Mouse (Mus musculus) lung, postnatal 0 days (tissue): ENCODE measurements around the gene Tmem115. TPM values are rescaled to one million over a fixed set of nuclear protein-coding genes. Genes with fewer than 3 reads are reported as not detected.

Source experiments
- ATAC-seq: fragments of 200-750 bp; cut with Nextera tagmentation; 2 replicates; pipeline ENCODE4 v1.8.0; 2017; ENCODE audit warnings: moderate library complexity
- DNase-seq: peaks from one replicate; pipeline ENCODE4 v3.0.0-alpha.2; 2016; ENCODE audit warnings: low spot score
- H3K27ac ChIP-seq: fragments of 300-500 bp; sonication (generic); 2 replicates; pipeline ENCODE4 v1.5.1; 2014; ENCODE audit warnings: antibody characterized with exemption, mild to moderate bottlenecking, low read length, mixed read lengths
- H3K27me3 ChIP-seq: fragments of 300-500 bp; sonication (generic); replicated peaks from 2 replicates; pipeline ENCODE4 v1.6.1; 2014; ENCODE audit warnings: low read length, mixed read lengths; ENCODE audit not compliant: insufficient read depth
- H3K36me3 ChIP-seq: fragments of 300-500 bp; sonication (generic); 2 replicates; pipeline ENCODE4 v1.6.1; 2014; ENCODE audit warnings: low read length, mixed read lengths; ENCODE audit not compliant: insufficient read depth
- H3K4me1 ChIP-seq: fragments of 300-500 bp; sonication (generic); 2 replicates; pipeline ENCODE4 v1.6.1; 2014; ENCODE audit warnings: antibody characterized with exemption, low read depth, low read length, mixed read lengths; ENCODE audit not compliant: insufficient read depth
- H3K4me2 ChIP-seq: fragments of 300-500 bp; sonication (generic); replicated peaks from 2 replicates; pipeline ENCODE4 v1.6.1; 2014; ENCODE audit warnings: low read depth, mild to moderate bottlenecking, low read length, moderate library complexity, mixed read lengths
- H3K4me3 ChIP-seq: fragments of 300-500 bp; sonication (generic); 2 replicates; pipeline ENCODE4 v1.5.1; 2014; ENCODE audit warnings: low read depth, low read length
- H3K9ac ChIP-seq: fragments of 300-500 bp; sonication (generic); replicated peaks from 2 replicates; pipeline ENCODE4 v1.6.1; 2014; ENCODE audit warnings: low read depth, mild to moderate bottlenecking
- H3K9me3 ChIP-seq: fragments of 300-500 bp; sonication (generic); 2 replicates; pipeline ENCODE4 v1.6.1; 2016; ENCODE audit warnings: low read length, mixed read lengths
- CTCF ChIP-seq: IDR thresholded peaks from 2 replicates; pipeline ENCODE4 v1.5.1; 2016; ENCODE audit warnings: antibody characterized with exemption, mild to moderate bottlenecking
- EP300 ChIP-seq: IDR thresholded peaks from 2 replicates; pipeline ENCODE4 v1.6.1; 2016; ENCODE audit warnings: antibody characterized with exemption, mild to moderate bottlenecking, control low read depth
- WGBS: fragments of 180-500 bp; shearing (Covaris S2); extraction: QIAGEN DNeasy Blood & Tissue Kit; methylation state at CpG from one replicate; pipeline ENCODE4 v1.1.7; 2014; 5-methylcytosine and 5-hydroxymethylcytosine counted together
- polyA plus RNA-seq: library from polyadenylated mRNA; unstranded; fragments of >200 nt; fragmentation: Nextera tagmentation; extraction: Ambion mirVana; gene quantifications from 2 replicates; pipeline ENCODE4 v1.2.1, GENCODE M21; 2015

Gene Tmem115
- polyA plus RNA-seq, 1 experiment from 2014 or later: 48.5 TPM

DNA sequence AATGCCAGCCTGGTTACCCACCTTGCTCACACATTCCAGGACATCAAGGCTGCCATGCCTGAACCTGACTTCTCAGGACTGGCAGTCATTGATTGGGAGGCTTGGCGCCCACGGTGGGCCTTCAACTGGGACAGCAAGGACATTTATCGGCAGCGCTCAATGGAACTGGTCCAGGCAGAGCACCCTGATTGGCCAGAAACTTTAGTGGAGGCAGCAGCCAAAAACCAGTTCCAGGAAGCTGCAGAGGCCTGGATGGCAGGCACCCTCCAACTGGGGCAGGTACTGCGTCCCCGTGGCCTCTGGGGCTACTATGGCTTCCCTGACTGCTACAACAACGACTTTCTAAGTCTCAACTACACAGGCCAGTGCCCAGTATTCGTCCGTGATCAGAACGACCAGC lies 44.1 kb downstream of the Tmem115 start:
- H3K9ac ChIP-seq: no peak overlapping the region
- 90% methylated on average over 10 of the region's 10 CpGs for WGBS
- no peak overlapping the region for H3K27ac ChIP-seq
- no peaks in the 10 kb centered on the region for H3K36me3 ChIP-seq
- ATAC-seq (no peak), DNase-seq (no peak)
- peaks cover 6% of the 10 kb centered on the region for H3K4me1 ChIP-seq
- no peak overlapping the region for H3K4me3 ChIP-seq
- no peak overlapping the region for H3K4me2 ChIP-seq
- H3K9me3 ChIP-seq: no peaks in the 10 kb centered on the region
- no peaks in the 10 kb centered on the region for H3K27me3 ChIP-seq
- TF ChIP-seq EP300: no peak
- TF ChIP-seq CTCF: no peak

- H3K4me1 ChIP-seq: peaks cover 6% of the 10 kb centered on the region
- WGBS: 70% methylated on average over 3 of the region's 3 CpGs
- DNase-seq: no peak
- no peak within 1 kb of the TSS for H3K4me2 ChIP-seq
- ATAC-seq: no peak
- H3K9ac ChIP-seq: no peak within 1 kb of the TSS
- H3K27me3 ChIP-seq: no peaks in the 10 kb centered on the region
- no peaks in the 10 kb centered on the region for H3K36me3 ChIP-seq
- no peak within 1 kb of the TSS; the same call in 1 of the 2 replicates for H3K27ac ChIP-seq
- H3K9me3 ChIP-seq: no peaks in the 10 kb centered on the region
- TF ChIP-seq EP300 (no peak), CTCF (no peak)
- no peak within 1 kb of the TSS for H3K4me3 ChIP-seq
Observed at GRCm38 (mm10) chr9:107578587-107578986, 44.8 kb downstream of the Tmem115 start, which contains the start of gene Naa80. Gene Naa80, plus strand, starts transcription at chr9:107578887.

GRCm38 (mm10) chr9:107579023-107579900 lies 45.5 kb downstream of the Tmem115 start:
- no peaks in the 10 kb centered on the region for H3K36me3 ChIP-seq
- H3K27ac ChIP-seq: no peak overlapping the region; the same call in 1 of the 2 replicates
- H3K27me3 ChIP-seq: no peaks in the 10 kb centered on the region
- no peak overlapping the region for H3K4me3 ChIP-seq
- no peak overlapping the region for H3K9ac ChIP-seq
- H3K4me2 ChIP-seq: no peak overlapping the region
- peaks cover 6% of the 10 kb centered on the region for H3K4me1 ChIP-seq
- H3K9me3 ChIP-seq: no peaks in the 10 kb centered on the region
- 94% methylated on average over 14 of the region's 14 CpGs for WGBS
- TF ChIP-seq CTCF (no peak), EP300 (no peak)
- peak; percentile 19 for DNase-seq
- ATAC-seq: no peak

- Histone ChIP-seq H3K4me3 (peak within 1 kb of the TSS; percentile 60), H3K9me3 (no peaks in the 10 kb centered on the region), H3K36me3 (no peaks in the 10 kb centered on the region), H3K9ac (peak within 1 kb of the TSS; percentile 85), H3K27me3 (no peaks in the 10 kb centered on the region), H3K4me2 (peak within 1 kb of the TSS; percentile 74), H3K4me1 (peaks cover 6% of the 10 kb centered on the region), H3K27ac (peak within 1 kb of the TSS; percentile 97)
- TF ChIP-seq CTCF (no peak), EP300 (peak; percentile 82)
- peak; percentile 98 for DNase-seq
- peak; percentile 87 for ATAC-seq
- under 1% methylated on average over 32 of the region's 32 CpGs for WGBS
Observed at GRCm38 (mm10) chr9:107580501-107581317, 47.0 kb downstream of the Tmem115 start, which contains the start of gene Hyal3. Gene Hyal3, plus strand, starts transcription at chr9:107580818.

DNA sequence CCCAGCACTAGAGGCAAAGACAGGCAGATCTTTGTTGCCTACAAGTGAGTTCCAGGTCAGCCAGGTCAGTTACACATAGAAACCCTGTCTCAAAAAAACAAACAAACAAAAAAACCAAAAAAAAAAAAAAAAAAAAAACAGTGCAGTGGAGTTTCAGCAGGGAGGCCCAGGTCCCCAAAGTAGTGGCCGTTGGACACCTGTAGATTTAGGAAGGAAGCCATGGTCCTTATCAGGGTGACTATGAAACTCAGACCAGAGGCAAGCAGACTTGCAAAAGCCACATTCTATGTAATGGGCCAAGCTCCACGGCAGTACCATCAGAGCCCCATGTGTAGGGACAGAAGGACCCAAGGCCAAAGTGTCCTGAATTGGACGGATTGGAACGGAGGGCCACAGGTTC lies 47.8 kb downstream of the Tmem115 start:
- no peaks in the 10 kb centered on the region for H3K36me3 ChIP-seq
- TF ChIP-seq EP300: no peak
- no peak for TF ChIP-seq CTCF
- H3K27me3 ChIP-seq: no peaks in the 10 kb centered on the region
- peak overlapping the region; percentile 60 for H3K4me3 ChIP-seq
- H3K9ac ChIP-seq: peak overlapping the region; percentile 85
- no peaks in the 10 kb centered on the region for H3K9me3 ChIP-seq
- DNase-seq: no peak
- no peak for ATAC-seq
- peaks cover 4% of the 10 kb centered on the region for H3K4me1 ChIP-seq
- WGBS: 60% methylated on average over 4 of the region's 4 CpGs
- peak overlapping the region; percentile 97 for H3K27ac ChIP-seq
- H3K4me2 ChIP-seq: peak overlapping the region; percentile 74

DNA sequence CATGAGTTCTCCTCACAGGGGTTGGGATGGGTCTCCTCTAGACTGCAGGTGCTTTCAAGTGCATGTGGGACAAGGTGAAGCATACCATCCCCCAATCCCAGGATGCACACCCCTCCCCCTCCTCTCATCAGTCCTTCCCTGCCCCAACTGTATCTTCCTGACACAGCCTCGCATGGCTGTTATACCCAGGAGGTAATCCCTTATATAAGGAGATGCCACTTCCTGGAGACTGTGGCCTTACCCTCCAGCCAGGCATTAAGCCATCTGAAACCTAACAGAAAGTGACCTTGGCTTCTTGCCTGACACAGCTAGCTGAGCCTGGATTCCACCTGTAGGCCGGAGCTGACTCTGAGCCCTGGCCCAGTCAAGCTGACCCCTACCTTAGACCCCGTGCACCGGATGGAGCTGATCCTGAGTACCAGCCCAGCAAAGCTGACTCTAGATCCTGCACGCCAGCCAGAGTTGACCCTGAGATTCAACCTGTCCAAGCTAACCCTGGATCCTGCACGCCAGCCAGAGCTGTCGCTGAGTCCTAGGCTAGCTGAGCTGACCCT lies 48.8 kb downstream of the Tmem115 start:
- H3K9ac ChIP-seq: no peak overlapping the region
- no peak overlapping the region for H3K4me3 ChIP-seq
- H3K4me1 ChIP-seq: peaks cover 4% of the 10 kb centered on the region
- no peak for TF ChIP-seq CTCF
- no peak for TF ChIP-seq EP300
- H3K9me3 ChIP-seq: no peaks in the 10 kb centered on the region
- 83% methylated on average over 7 of the region's 7 CpGs for WGBS
- no peak for DNase-seq
- ATAC-seq: no peak
- H3K36me3 ChIP-seq: no peaks in the 10 kb centered on the region
- no peaks in the 10 kb centered on the region for H3K27me3 ChIP-seq
- H3K27ac ChIP-seq: no peak overlapping the region
- H3K4me2 ChIP-seq: no peak overlapping the region
